In the genomic region with DNA sequence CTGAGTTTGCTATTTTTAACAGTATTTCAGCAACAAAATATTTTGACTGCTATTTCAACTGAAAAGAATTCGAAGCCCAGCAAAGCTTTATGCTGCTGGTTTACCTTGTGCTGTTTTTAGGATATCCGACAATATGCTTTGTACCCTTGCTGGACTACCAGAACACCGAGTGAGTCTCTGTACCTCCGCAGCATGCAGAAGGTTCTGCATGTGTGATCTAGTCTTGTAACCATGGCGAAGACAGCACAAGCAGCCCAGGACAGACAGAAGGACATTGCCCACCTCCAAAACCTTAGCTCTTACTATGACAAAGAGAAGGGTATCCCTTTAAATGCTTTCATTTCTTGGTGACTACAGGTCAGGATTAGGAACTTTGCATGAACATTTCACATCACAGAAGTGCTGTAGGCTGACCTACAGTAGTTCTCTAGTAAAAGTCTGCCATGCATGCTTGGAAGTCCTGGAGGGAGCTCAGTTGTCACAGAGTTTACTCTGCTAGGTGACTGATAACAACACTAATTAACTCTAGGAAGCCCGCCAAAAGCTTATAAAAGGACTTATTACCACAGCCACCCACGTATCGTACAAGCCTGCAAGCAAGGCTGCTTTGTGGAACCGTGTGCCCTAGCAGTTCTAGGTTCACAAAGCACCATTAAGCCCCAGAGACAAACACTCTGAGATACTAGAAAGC, we compare ENCODE assay signal across 9 mouse cellular contexts. TPM values are rescaled to one million over a fixed set of nuclear protein-coding genes. Genes with fewer than 3 reads are reported as not detected.
DNase-seq lines count a peak whose midpoint lies in the region; ATAC-seq and TF ChIP-seq lines count a peak whose summit lies in the region.
"Had no signal": no experiment of that assay in that cellular context is flagged by ENCODE, and none has a peak within 500 bp of the region (broad histone marks: within the 10 kb centered on the region; RNA-seq: fewer than 3 reads in every experiment).

No protein-coding gene starts in this region.

- H3K36me3 ChIP-seq in megakaryocyte, embryonic 14.5 days (replicated peaks; ENCODE audit: low read length), result peaks cover 3% of the 10 kb centered on the region
- H3K36me3 ChIP-seq in embryonic facial prominence, embryonic 14.5 days (ENCODE audit: control insufficient read depth, insufficient read depth, low read length), result no peaks in the 10 kb centered on the region
- H3K36me3 ChIP-seq in hindbrain, embryonic 16.5 days (ENCODE audit: control insufficient read depth, insufficient read depth, low read length), result no peaks in the 10 kb centered on the region
- H3K36me3 ChIP-seq in small intestine, adult 2 months (ENCODE audit: control insufficient read depth, insufficient read depth, low read length), result peaks cover 1% of the 10 kb centered on the region; the same call in 1 of the 2 replicates

- H3K4me3 ChIP-seq in megakaryocyte, embryonic 14.5 days (replicated peaks), result peak overlapping the region; percentile 47
- H3K4me3 ChIP-seq in embryonic facial prominence, embryonic 14.5 days (ENCODE audit: low read depth, low read length), result no peak overlapping the region
- no peak overlapping the region for H3K4me3 ChIP-seq in hindbrain, embryonic 16.5 days (ENCODE audit: low read length)
- peak overlapping the region; percentile 15; the same call in 1 of the 2 replicates for H3K4me3 ChIP-seq in small intestine, adult 2 months (ENCODE audit: low read depth, low read length)

- H3K9ac ChIP-seq in embryonic facial prominence, embryonic 14.5 days (ENCODE audit: low read depth, low read length), result no peak overlapping the region
- no peak overlapping the region for H3K9ac ChIP-seq in hindbrain, embryonic 16.5 days (ENCODE audit: low read depth, low read length)
- H3K9ac ChIP-seq: liver, embryonic 14.5 days had no signal

- H3K27me3 ChIP-seq in megakaryocyte, embryonic 14.5 days (replicated peaks), result no peaks in the 10 kb centered on the region
- no peaks in the 10 kb centered on the region for H3K27me3 ChIP-seq in embryonic facial prominence, embryonic 14.5 days (replicated peaks; ENCODE audit: control insufficient read depth, insufficient read depth, low read length)
- H3K27me3 ChIP-seq in hindbrain, embryonic 16.5 days (replicated peaks; ENCODE audit: control insufficient read depth, insufficient read depth, low read length), result no peaks in the 10 kb centered on the region
- H3K27me3 ChIP-seq in small intestine, adult 2 months (ENCODE audit: control insufficient read depth, insufficient read depth, low read length), result no peaks in the 10 kb centered on the region

- WGBS in embryonic facial prominence, embryonic 14.5 days, result 74% methylated on average over 9 of the region's 9 CpGs
- 67% methylated on average over 9 of the region's 9 CpGs for WGBS in hindbrain, embryonic 16.5 days
- 35% methylated on average over 9 of the region's 9 CpGs for WGBS in small intestine, adult 2 months

- no peak overlapping the region; the same call in 1 of the 2 replicates for H3K4me2 ChIP-seq in embryonic facial prominence, embryonic 14.5 days (ENCODE audit: low read depth, low read length)
- H3K4me2 ChIP-seq in hindbrain, embryonic 16.5 days (ENCODE audit: low read length), result 0 out of 2 replicates have a peak overlapping the region, but pooled peaks have one; percentile 4

- peak; percentile 36 for DNase-seq in embryonic facial prominence, embryonic 14.5 days (ENCODE audit: low spot score)
- DNase-seq in yolk sac, embryonic 10.5 days (ENCODE audit: low spot score), result no peak
- no peak for DNase-seq in ovary, postnatal 14 days (ENCODE audit: low spot score)
- DNase-seq: right cerebral cortex, postnatal 25 days had no signal

- no peak for ATAC-seq in megakaryocyte, adult 5-6 weeks (ENCODE audit: poor library complexity, severe bottlenecking)
- no peak for ATAC-seq in embryonic facial prominence, embryonic 14.5 days (ENCODE audit: low read depth)
- peak; percentile 75 for ATAC-seq in hindbrain, embryonic 16.5 days

- H3K4me1 ChIP-seq in megakaryocyte, embryonic 14.5 days, result peaks cover 77% of the 10 kb centered on the region
- no peaks in the 10 kb centered on the region for H3K4me1 ChIP-seq in embryonic facial prominence, embryonic 14.5 days (ENCODE audit: control insufficient read depth, insufficient read depth, low read length)
- H3K4me1 ChIP-seq in hindbrain, embryonic 16.5 days (ENCODE audit: control insufficient read depth, insufficient read depth, low read depth, low read length), result peaks cover 9% of the 10 kb centered on the region
- peaks cover 18% of the 10 kb centered on the region for H3K4me1 ChIP-seq in small intestine, adult 2 months (ENCODE audit: control insufficient read depth, insufficient read depth, insufficient read length, low read length)

- no peaks in the 10 kb centered on the region for H3K9me3 ChIP-seq in megakaryocyte, embryonic 14.5 days
- H3K9me3 ChIP-seq in embryonic facial prominence, embryonic 14.5 days (ENCODE audit: control insufficient read depth, low read length), result no peaks in the 10 kb centered on the region
- no peaks in the 10 kb centered on the region for H3K9me3 ChIP-seq in hindbrain, embryonic 16.5 days (ENCODE audit: control insufficient read depth, low read length)

- no peak for TF ChIP-seq CTCF in small intestine, adult 2 months (IDR thresholded peaks at IDR 0.05; ENCODE audit: extremely low read depth, insufficient read length, insufficient replicate concordance, low read depth, low read length)

- H3K27ac ChIP-seq in embryonic facial prominence, embryonic 14.5 days (replicated peaks; ENCODE audit: low read depth, low read length), result 0 out of 2 replicates have a peak overlapping the region, but pooled peaks have one; percentile 39
- no peak overlapping the region; the same call in 1 of the 2 replicates for H3K27ac ChIP-seq in hindbrain, embryonic 16.5 days (ENCODE audit: low read depth, low read length)
- H3K27ac ChIP-seq in small intestine, adult 2 months (ENCODE audit: insufficient read depth, low read depth, low read length), result peak overlapping the region; percentile 44
- H3K27ac ChIP-seq: liver, embryonic 14.5 days had no signal

- no peak for TF ChIP-seq POLR2A in small intestine, adult 2 months (IDR thresholded peaks at IDR 0.05; ENCODE audit: low read depth, low read length)

RNA-seq across cellular contexts. Expression of gene Gpr183, which starts 1.6 kb away (rescaled TPM):
- polyA plus RNA-seq in megakaryocyte, embryonic 14.5 days (2012; ENCODE audit: insufficient read depth, low replicate concordance), result 0.89 TPM in 1 of 2 replicates, not detected in the other
- 39.0 and 39.1 TPM in 2 replicates for total RNA-seq in megakaryocyte, adult 5-6 weeks (2015)
- total RNA-seq in megakaryocyte, adult 5-6 weeks (2017), result 33.8 and 36.4 TPM in 2 replicates
- 3.5 and 5.1 TPM in 2 replicates for polyA plus RNA-seq in embryonic facial prominence, embryonic 14.5 days (2014; fragmentation: Nextera tagmentation; extraction: Ambion mirVana)
- polyA plus RNA-seq in hindbrain, embryonic 16.5 days (2015; fragmentation: Nextera tagmentation; extraction: Ambion mirVana), result 0.81 and 1.2 TPM in 2 replicates
- 1.3 and 1.8 TPM in 2 replicates for polyA plus RNA-seq in small intestine, adult 2 months (2012; rRNA removed)

RNA-seq across cellular contexts. Expression of gene Gpr18, which starts 47.8 kb away (rescaled TPM):
- 0.06 TPM in 1 of 2 replicates, not detected in the other for polyA plus RNA-seq in megakaryocyte, embryonic 14.5 days (2012; ENCODE audit: insufficient read depth, low replicate concordance)
- 11.3 and 16.1 TPM in 2 replicates for total RNA-seq in megakaryocyte, adult 5-6 weeks (2015)
- total RNA-seq in megakaryocyte, adult 5-6 weeks (2017), result 11.9 and 12.9 TPM in 2 replicates
- polyA plus RNA-seq in embryonic facial prominence, embryonic 14.5 days (2014; fragmentation: Nextera tagmentation; extraction: Ambion mirVana), result 0.11 and 0.22 TPM in 2 replicates
- 0.10 and 0.16 TPM in 2 replicates for polyA plus RNA-seq in hindbrain, embryonic 16.5 days (2015; fragmentation: Nextera tagmentation; extraction: Ambion mirVana)
- 5.6 and 7.5 TPM in 2 replicates for polyA plus RNA-seq in small intestine, adult 2 months (2012; rRNA removed)

Comparison
In these comparisons a context has a peak if more than half of its experiments do, and no peak if none do; other contexts are left out.
1. H3K4me3 ChIP-seq: peak in megakaryocyte, embryonic 14.5 days (single experiment) and small intestine, adult 2 months (single experiment); none in embryonic facial prominence, embryonic 14.5 days (single experiment) and hindbrain, embryonic 16.5 days (single experiment).